In the genomic region with DNA sequence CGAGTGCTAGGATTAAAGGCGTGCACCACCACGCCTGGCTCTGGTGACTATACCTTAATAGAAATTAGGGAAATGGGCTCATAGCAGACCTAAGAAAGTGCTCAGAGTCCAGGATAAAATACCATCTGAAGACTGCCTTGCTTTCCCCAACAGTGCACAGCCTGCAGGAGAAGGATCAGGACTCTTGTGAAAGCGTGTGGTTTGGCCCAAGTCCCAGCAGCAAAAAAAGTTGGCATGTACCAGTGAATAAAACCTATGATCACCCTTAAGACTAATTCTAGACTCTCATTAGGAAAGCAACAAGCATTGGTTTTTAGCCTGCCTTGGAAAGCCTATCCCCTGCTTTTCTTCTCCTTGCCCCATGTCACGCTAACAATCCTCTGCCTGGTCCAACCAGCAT, we compare ENCODE assay signal across 17 mouse cellular contexts. TPM values are rescaled to one million over a fixed set of nuclear protein-coding genes. Genes with fewer than 3 reads are reported as not detected.
DNase-seq lines count a peak whose midpoint lies in the region; ATAC-seq and TF ChIP-seq lines count a peak whose summit lies in the region.
"Had no signal": no experiment of that assay in that cellular context is flagged by ENCODE, and none has a peak within 500 bp of the region (broad histone marks: within the 10 kb centered on the region; RNA-seq: fewer than 3 reads in every experiment).

No protein-coding gene starts in this region.

- no peak for ATAC-seq in lung, postnatal 0 days
- ATAC-seq in intestine, postnatal 0 days: no peak
- ATAC-seq: forebrain, embryonic 15.5 days; inflammation-experienced regulatory T-cells, adult 6 months had no signal

- no peaks in the 10 kb centered on the region for H3K36me3 ChIP-seq in lung, postnatal 0 days (ENCODE audit: insufficient read depth, low read length)
- H3K36me3 ChIP-seq in intestine, postnatal 0 days (ENCODE audit: control insufficient read depth, insufficient read depth): no peaks in the 10 kb centered on the region; the same call in 1 of the 2 replicates
- H3K36me3 ChIP-seq: embryonic facial prominence, embryonic 13.5 days; stomach, embryonic 15.5 days had no signal

- H3K9me3 ChIP-seq in lung, postnatal 0 days (ENCODE audit: low read length): no peaks in the 10 kb centered on the region
- H3K9me3 ChIP-seq in intestine, postnatal 0 days (ENCODE audit: control insufficient read depth): no peaks in the 10 kb centered on the region
- H3K9me3 ChIP-seq: embryonic facial prominence, embryonic 13.5 days; forebrain, embryonic 15.5 days; stomach, embryonic 15.5 days had no signal

- 81% methylated on average over 5 of the region's 5 CpGs for WGBS in lung, postnatal 0 days
- WGBS in intestine, postnatal 0 days: 91% methylated on average over 5 of the region's 5 CpGs

- TF ChIP-seq CTCF in lung, postnatal 0 days (IDR thresholded peaks at IDR 0.05): no peak
- no peak for TF ChIP-seq CTCF in intestine, postnatal 0 days (IDR thresholded peaks at IDR 0.05; ENCODE audit: low read depth)

- H3K9ac ChIP-seq in lung, postnatal 0 days (replicated peaks; ENCODE audit: low read depth): no peak overlapping the region
- H3K9ac ChIP-seq in intestine, postnatal 0 days (ENCODE audit: low read depth, low read length): no peak overlapping the region
- H3K9ac ChIP-seq: embryonic facial prominence, embryonic 13.5 days; forebrain, embryonic 15.5 days; stomach, embryonic 15.5 days had no signal

- H3K27ac ChIP-seq in lung, postnatal 0 days (ENCODE audit: low read length): no peak overlapping the region
- H3K27ac ChIP-seq in intestine, postnatal 0 days (ENCODE audit: low read depth, low read length): no peak overlapping the region
- H3K27ac ChIP-seq: embryonic facial prominence, embryonic 13.5 days; forebrain, embryonic 15.5 days; heart, adult 2 months; stomach, embryonic 15.5 days had no signal

- peak; percentile 22 for DNase-seq in cerebellum, adult 9-10 months
- no peak for DNase-seq in cerebellum, adult 18-20 months
- peak; percentile 92 for DNase-seq in 3T3-L1 (ENCODE audit: low read depth, low spot score)
- DNase-seq in adrenal gland, postnatal 14 days: peak; percentile 71
- peak; percentile 22 for DNase-seq in lung, postnatal 0 days (ENCODE audit: low spot score)
- DNase-seq in frontal cortex, postnatal 36 days (ENCODE audit: low spot score in 2 of 2): no peak
- no peak for DNase-seq in kidney, postnatal 25 days
- DNase-seq: kidney, postnatal 36 days; liver; thymus, postnatal 25 days had no signal

- H3K4me2 ChIP-seq in lung, postnatal 0 days (replicated peaks; ENCODE audit: low read depth, low read length): no peak overlapping the region
- no peak overlapping the region for H3K4me2 ChIP-seq in intestine, postnatal 0 days (replicated peaks; ENCODE audit: low read depth)
- H3K4me2 ChIP-seq: embryonic facial prominence, embryonic 13.5 days; forebrain, embryonic 15.5 days; stomach, embryonic 15.5 days had no signal

- H3K4me3 ChIP-seq in lung, postnatal 0 days (ENCODE audit: low read depth, low read length): no peak overlapping the region
- H3K4me3 ChIP-seq in intestine, postnatal 0 days (ENCODE audit: low read depth, low read length): no peak overlapping the region
- H3K4me3 ChIP-seq: embryonic facial prominence, embryonic 13.5 days; forebrain, embryonic 15.5 days; heart, adult 2 months; stomach, embryonic 15.5 days had no signal

- H3K4me1 ChIP-seq in lung, postnatal 0 days (ENCODE audit: insufficient read depth, low read depth, low read length): 0 out of 2 replicates have a peak, but pooled peaks cover 2% of the 10 kb centered on the region
- H3K4me1 ChIP-seq in intestine, postnatal 0 days (replicated peaks; ENCODE audit: control insufficient read depth, insufficient read depth, low read length): 0 out of 2 replicates have a peak, but pooled peaks cover 2% of the 10 kb centered on the region

- TF ChIP-seq EP300 in lung, postnatal 0 days (IDR thresholded peaks at IDR 0.05): no peak

- no peaks in the 10 kb centered on the region for H3K27me3 ChIP-seq in lung, postnatal 0 days (replicated peaks; ENCODE audit: insufficient read depth, low read length)
- no peaks in the 10 kb centered on the region for H3K27me3 ChIP-seq in intestine, postnatal 0 days (replicated peaks; ENCODE audit: control insufficient read depth, insufficient read depth, low read length)
- H3K27me3 ChIP-seq: embryonic facial prominence, embryonic 13.5 days; forebrain, embryonic 15.5 days; stomach, embryonic 15.5 days had no signal

RNA-seq across cellular contexts. Expression of a gene that starts 7.7 kb away (rescaled TPM):
- total RNA-seq in adrenal gland, postnatal 14 days (2021): 6.0 and 6.7 TPM in 2 replicates
- 0.35 TPM in 2 replicates for polyA plus RNA-seq in lung, postnatal 0 days (2015; fragmentation: Nextera tagmentation; extraction: Ambion mirVana)
- polyA plus RNA-seq in intestine, postnatal 0 days (2015; fragmentation: Nextera tagmentation; extraction: Ambion mirVana): 2.8 and 3.2 TPM in 2 replicates
- total RNA-seq: neutrophil, adult 5-6 weeks had no signal

Comparison
In these comparisons a context has a peak if more than half of its experiments do, and no peak if none do; other contexts are left out.
1. DNase-seq: peak in cerebellum, adult 9-10 months (single experiment), 3T3-L1 (single experiment), adrenal gland, postnatal 14 days (single experiment) and lung, postnatal 0 days (single experiment); none in cerebellum, adult 18-20 months (0 of 2), frontal cortex, postnatal 36 days (0 of 2) and kidney, postnatal 25 days (0 of 2).